Mouse (Mus musculus): ENCODE measurements at regions not wholly inside any gene's neighbourhood (a gene's known extent, or its start where the extent isn't known, plus 50 kb on each side); places are given as distances from the start of the nearest gene placed in this dataset.

GRCm38 (mm10) chr3:22009898-22010699, 66.4 kb upstream of the Tbl1xr1 start:
- no peak for TF ChIP-seq POLR2A (IDR thresholded peaks at IDR 0.05; ENCODE audit: low read depth, low read length)
- no peak for TF ChIP-seq CTCF (IDR thresholded peaks at IDR 0.05; ENCODE audit: borderline replicate concordance, insufficient read depth, low read length)

Data from embryonic fibroblast, embryonic 13.5 days (primary cell).